Comparison of ENCODE assay signal across 13 mouse cellular contexts in the genomic region with DNA sequence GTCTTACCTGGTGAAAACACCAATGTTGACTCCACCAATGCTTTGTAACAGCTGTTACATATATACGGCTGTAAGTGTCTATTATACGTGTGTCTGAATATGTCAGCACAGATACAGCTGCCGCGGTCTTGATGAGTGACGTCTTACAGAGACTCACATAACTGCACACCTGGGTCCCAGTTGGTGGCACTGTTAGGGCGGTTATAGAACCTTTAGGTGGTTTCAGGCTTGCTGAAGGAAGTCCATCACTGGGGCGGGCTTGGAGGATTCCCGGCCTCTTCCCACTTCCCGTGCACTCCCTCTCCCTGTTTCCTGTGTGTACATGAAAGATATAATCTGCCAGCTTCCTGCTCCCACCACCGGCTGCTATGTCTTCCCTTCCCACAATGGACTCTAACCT.
"Had no signal": no experiment of that assay in that cellular context is flagged by ENCODE, and none has a peak within 500 bp of the region (broad histone marks: within the 10 kb centered on the region; RNA-seq: fewer than 3 reads in every experiment).

No protein-coding gene starts in this region.

- ATAC-seq: intestine, embryonic 15.5 days; liver, embryonic 12.5 days; midbrain, embryonic 15.5 days had no signal

- H3K9me3 ChIP-seq: intestine, embryonic 15.5 days; limb, embryonic 10.5 days; liver, embryonic 12.5 days; midbrain, embryonic 15.5 days; neural tube, embryonic 12.5 days; stomach, embryonic 15.5 days had no signal

- DNase-seq: kidney, adult 2 months; kidney, postnatal 14 days had no signal

- H3K27me3 ChIP-seq: intestine, embryonic 15.5 days; kidney, embryonic 15.5 days; liver, embryonic 12.5 days; megakaryocyte, embryonic 14.5 days; midbrain, embryonic 15.5 days; neural tube, embryonic 12.5 days; stomach, embryonic 15.5 days had no signal

- H3K4me2 ChIP-seq: intestine, embryonic 15.5 days; kidney, embryonic 15.5 days; liver, embryonic 12.5 days; midbrain, embryonic 11.5 days; midbrain, embryonic 15.5 days; neural tube, embryonic 12.5 days; stomach, embryonic 15.5 days had no signal

- H3K27ac ChIP-seq: intestine, embryonic 15.5 days; kidney, embryonic 15.5 days; left cerebral cortex, adult 2 months; limb, embryonic 10.5 days; liver, embryonic 12.5 days; macrophage; midbrain, embryonic 15.5 days; neural tube, embryonic 12.5 days; stomach, embryonic 15.5 days had no signal

- H3K36me3 ChIP-seq: midbrain, embryonic 15.5 days had no signal

- H3K4me3 ChIP-seq: intestine, embryonic 15.5 days; kidney, embryonic 15.5 days; left cerebral cortex, adult 2 months; limb, embryonic 10.5 days; liver, embryonic 12.5 days; megakaryocyte, embryonic 14.5 days; midbrain, embryonic 15.5 days; neural tube, embryonic 12.5 days; stomach, embryonic 15.5 days had no signal

- H3K9ac ChIP-seq: intestine, embryonic 15.5 days; kidney, embryonic 15.5 days; liver, embryonic 12.5 days; midbrain, embryonic 15.5 days; neural tube, embryonic 12.5 days; stomach, embryonic 15.5 days had no signal

- H3K4me1 ChIP-seq: midbrain, embryonic 15.5 days; stomach, embryonic 15.5 days had no signal
